Mouse (Mus musculus): ENCODE measurements around the gene Med22.

Gene Med22

GRCm38 (mm10) chr2:26864879-26865278, 45.6 kb downstream of the Med22 start, which contains the start of gene Abo:
Abo (minus strand) TSS chr2:26864979.
- no peak for DNase-seq (ENCODE audit: low spot score)

DNA sequence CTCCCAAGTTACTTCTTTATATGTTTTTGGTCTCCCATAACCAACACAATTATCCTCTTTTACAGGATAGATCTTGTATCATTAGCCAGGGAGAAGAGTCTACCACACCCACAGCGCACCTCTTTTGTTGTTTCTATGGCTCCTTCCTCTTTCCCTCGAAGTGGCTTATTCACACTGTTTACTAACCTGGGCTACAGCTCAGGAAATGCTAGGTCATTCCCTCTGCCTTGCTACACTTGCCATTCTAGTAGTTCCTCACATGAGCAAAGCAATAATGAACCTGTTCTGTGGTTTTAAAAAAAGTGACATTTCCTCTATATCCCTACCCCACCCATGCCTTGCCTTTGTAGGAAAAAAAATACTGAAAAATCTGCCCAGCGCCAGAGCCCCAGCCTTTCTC, 47.6 kb downstream of the Med22 start:
- no peak for DNase-seq (ENCODE audit: low spot score)
